Mouse (Mus musculus) kidney, embryonic 15.5 days (tissue): ENCODE data around the gene 1700029H14Rik. TPM values are rescaled to one million over a fixed set of nuclear protein-coding genes. Genes with fewer than 3 reads are reported as not detected.
A peak's percentile ranks its signal among the peaks of the same experiment; 100 is the strongest.

Experiments
- ATAC-seq: fragments of 200-750 bp; cut with Nextera tagmentation; replicated peaks from 2 replicates; pipeline ENCODE4 v1.8.0; 2017; ENCODE audit warnings: moderate TSS enrichment; ENCODE audit not compliant: low FRiP score
- H3K27ac ChIP-seq: fragments of 300-500 bp; sonication (generic); 2 replicates; pipeline ENCODE4 v1.5.1; 2015; ENCODE audit warnings: mild to moderate bottlenecking, inconsistent platforms
- H3K27me3 ChIP-seq: fragments of 300-500 bp; sonication (generic); 2 replicates; pipeline ENCODE4 v1.6.1; 2015; ENCODE audit warnings: inconsistent platforms
- H3K36me3 ChIP-seq: fragments of 300-500 bp; sonication (generic); 2 replicates; pipeline ENCODE4 v1.6.1; 2015; ENCODE audit warnings: inconsistent platforms
- H3K4me1 ChIP-seq: fragments of 300-500 bp; sonication (generic); 2 replicates; pipeline ENCODE4 v1.6.1; 2015; ENCODE audit warnings: inconsistent platforms
- H3K4me2 ChIP-seq: fragments of 300-500 bp; sonication (generic); 2 replicates; pipeline ENCODE4 v1.6.1; 2015; ENCODE audit warnings: moderate library complexity, mild to moderate bottlenecking, inconsistent platforms
- H3K4me3 ChIP-seq: fragments of 300-500 bp; sonication (generic); replicated peaks from 2 replicates; pipeline ENCODE4 v1.5.1; 2015; ENCODE audit warnings: mild to moderate bottlenecking, inconsistent platforms
- H3K9ac ChIP-seq: fragments of 300-500 bp; sonication (generic); 2 replicates; pipeline ENCODE4 v1.6.1; 2015; ENCODE audit warnings: mild to moderate bottlenecking, inconsistent platforms
- H3K9me3 ChIP-seq: fragments of 300-500 bp; sonication (generic); replicated peaks from 2 replicates; pipeline ENCODE4 v1.6.1; 2016; ENCODE audit warnings: inconsistent platforms
- WGBS: fragments of 180-500 bp; shearing (Covaris S2); methylation state at CpG from one replicate; pipeline ENCODE4 v1.1.7; 2015; ENCODE audit warnings: mixed read lengths; 5-methylcytosine and 5-hydroxymethylcytosine counted together
- polyA plus RNA-seq: library from polyadenylated mRNA; unstranded; fragments of >200 nt; fragmentation: Nextera tagmentation; extraction: Ambion mirVana; gene quantifications from 2 replicates; pipeline ENCODE4 v1.2.1, GENCODE M21; 2015

1700029H14Rik gene
- polyA plus RNA-seq: not detected in 2 replicates

- Histone ChIP-seq H3K9me3 (no peaks in the 10 kb centered on the region), H3K27ac (no peak within 1 kb of the TSS), H3K27me3 (no peaks in the 10 kb centered on the region), H3K4me3 (no peak within 1 kb of the TSS), H3K4me2 (no peak within 1 kb of the TSS), H3K9ac (no peak within 1 kb of the TSS), H3K36me3 (no peaks in the 10 kb centered on the region), H3K4me1 (peaks cover 5% of the 10 kb centered on the region; the same call in 1 of the 2 replicates)
- ATAC-seq: no peak; the same call in 1 of the 2 replicates
- 23% methylated on average over 13 of the region's 13 CpGs for WGBS
Observed at GRCm38 (mm10) chr8:13562118-13562517, at the start of gene 1700029H14Rik. TSS of gene 1700029H14Rik (minus strand) at chr8:13562461.

GRCm38 (mm10) chr8:13611702-13612101, 49.4 kb upstream of the 1700029H14Rik start:
- Histone ChIP-seq H3K4me2 (no peak overlapping the region), H3K9ac (no peak overlapping the region), H3K9me3 (no peaks in the 10 kb centered on the region), H3K4me1 (peaks cover 7% of the 10 kb centered on the region; the same call in 1 of the 2 replicates), H3K27ac (no peak overlapping the region), H3K27me3 (no peaks in the 10 kb centered on the region), H3K4me3 (no peak overlapping the region), H3K36me3 (peaks cover 14% of the 10 kb centered on the region)
- WGBS: 91% methylated on average over 12 of the region's 12 CpGs
- ATAC-seq: no peak

GRCm38 (mm10) chr8:13609971-13610370, 47.7 kb upstream of the 1700029H14Rik start:
- Histone ChIP-seq H3K27ac (no peak overlapping the region), H3K4me2 (no peak overlapping the region), H3K9ac (no peak overlapping the region), H3K27me3 (no peaks in the 10 kb centered on the region), H3K9me3 (no peaks in the 10 kb centered on the region), H3K4me3 (no peak overlapping the region), H3K36me3 (peaks cover 17% of the 10 kb centered on the region), H3K4me1 (peaks cover 5% of the 10 kb centered on the region; the same call in 1 of the 2 replicates)
- WGBS: 75% methylated on average over 5 of the region's 5 CpGs
- ATAC-seq: no peak

- Histone ChIP-seq H3K4me1 (no peaks in the 10 kb centered on the region), H3K9me3 (no peaks in the 10 kb centered on the region), H3K4me3 (no peak overlapping the region), H3K4me2 (no peak overlapping the region), H3K36me3 (peaks cover 16% of the 10 kb centered on the region), H3K27ac (no peak overlapping the region), H3K27me3 (no peaks in the 10 kb centered on the region), H3K9ac (no peak overlapping the region)
- 94% methylated on average over 6 of the region's 6 CpGs for WGBS
- ATAC-seq: no peak
Observed at GRCm38 (mm10) chr8:13608946-13609345, 46.7 kb upstream of the 1700029H14Rik start.

- Histone ChIP-seq H3K4me1 (peaks cover 5% of the 10 kb centered on the region; the same call in 1 of the 2 replicates), H3K27me3 (no peaks in the 10 kb centered on the region), H3K4me2 (no peak overlapping the region), H3K27ac (no peak overlapping the region), H3K36me3 (peaks cover 7% of the 10 kb centered on the region; the same call in 1 of the 2 replicates), H3K9me3 (no peaks in the 10 kb centered on the region), H3K4me3 (no peak overlapping the region), H3K9ac (no peak overlapping the region)
- WGBS: 83% methylated on average over 7 of the region's 7 CpGs
- ATAC-seq: no peak
Observed at GRCm38 (mm10) chr8:13605920-13606480, 43.7 kb upstream of the 1700029H14Rik start.

GRCm38 (mm10) chr8:13602621-13603020, 40.4 kb upstream of the 1700029H14Rik start:
- no peak overlapping the region for H3K4me2 ChIP-seq
- no peaks in the 10 kb centered on the region for H3K27me3 ChIP-seq
- no peak for ATAC-seq
- H3K9ac ChIP-seq: no peak overlapping the region
- peaks cover 18% of the 10 kb centered on the region for H3K4me1 ChIP-seq
- H3K27ac ChIP-seq: no peak overlapping the region
- peaks cover 10% of the 10 kb centered on the region for H3K36me3 ChIP-seq
- no peak overlapping the region for H3K4me3 ChIP-seq
- 66% methylated on average over 8 of the region's 8 CpGs for WGBS
- H3K9me3 ChIP-seq: no peaks in the 10 kb centered on the region

GRCm38 (mm10) chr8:13601166-13601565, 38.9 kb upstream of the 1700029H14Rik start:
- no peak overlapping the region for H3K4me3 ChIP-seq
- H3K36me3 ChIP-seq: peaks cover 24% of the 10 kb centered on the region
- H3K4me2 ChIP-seq: no peak overlapping the region
- H3K27me3 ChIP-seq: no peaks in the 10 kb centered on the region
- no peak overlapping the region for H3K9ac ChIP-seq
- 70% methylated on average over 11 of the region's 11 CpGs for WGBS
- no peaks in the 10 kb centered on the region for H3K9me3 ChIP-seq
- 0 out of 2 replicates have a peak overlapping the region, but pooled peaks have one; percentile 8 for H3K27ac ChIP-seq
- no peak for ATAC-seq
- peaks cover 18% of the 10 kb centered on the region for H3K4me1 ChIP-seq

GRCm38 (mm10) chr8:13600716-13601115, 38.5 kb upstream of the 1700029H14Rik start:
- WGBS: 79% methylated on average over 10 of the region's 10 CpGs

GRCm38 (mm10) chr8:13600204-13600603, 37.9 kb upstream of the 1700029H14Rik start:
- Histone ChIP-seq H3K4me3 (no peak overlapping the region), H3K4me2 (no peak overlapping the region), H3K27ac (peak overlapping the region; percentile 60; the same call in 1 of the 2 replicates), H3K9ac (no peak overlapping the region), H3K27me3 (no peaks in the 10 kb centered on the region), H3K36me3 (peaks cover 21% of the 10 kb centered on the region), H3K9me3 (no peaks in the 10 kb centered on the region), H3K4me1 (peaks cover 18% of the 10 kb centered on the region)
- WGBS: 41% methylated on average over 7 of the region's 7 CpGs
- peak; percentile 52; the same call in 1 of the 2 replicates for ATAC-seq

More at GRCm38 (mm10) chr8:13600716-13601115, 38.5 kb upstream of the 1700029H14Rik start:
- no peak overlapping the region for H3K4me3 ChIP-seq
- no peaks in the 10 kb centered on the region for H3K9me3 ChIP-seq
- H3K27ac ChIP-seq: peak overlapping the region; percentile 60; the same call in 1 of the 2 replicates
- no peak overlapping the region for H3K9ac ChIP-seq
- no peak overlapping the region for H3K4me2 ChIP-seq
- no peak for ATAC-seq
- no peaks in the 10 kb centered on the region for H3K27me3 ChIP-seq
- H3K4me1 ChIP-seq: peaks cover 18% of the 10 kb centered on the region
- H3K36me3 ChIP-seq: peaks cover 24% of the 10 kb centered on the region

GRCm38 (mm10) chr8:13597777-13598176, 35.5 kb upstream of the 1700029H14Rik start:
- Histone ChIP-seq H3K27me3 (no peaks in the 10 kb centered on the region), H3K27ac (no peak overlapping the region), H3K9me3 (no peaks in the 10 kb centered on the region), H3K36me3 (peaks cover 16% of the 10 kb centered on the region), H3K4me3 (no peak overlapping the region), H3K4me1 (peaks cover 18% of the 10 kb centered on the region), H3K9ac (no peak overlapping the region), H3K4me2 (no peak overlapping the region)
- 90% methylated on average over 6 of the region's 6 CpGs for WGBS
- ATAC-seq: no peak

GRCm38 (mm10) chr8:13595861-13596260, 33.6 kb upstream of the 1700029H14Rik start:
- Histone ChIP-seq H3K36me3 (peaks cover 16% of the 10 kb centered on the region), H3K9me3 (no peaks in the 10 kb centered on the region), H3K4me1 (peaks cover 12% of the 10 kb centered on the region; the same call in 1 of the 2 replicates), H3K27me3 (no peaks in the 10 kb centered on the region), H3K27ac (no peak overlapping the region), H3K4me2 (no peak overlapping the region), H3K4me3 (no peak overlapping the region), H3K9ac (no peak overlapping the region)
- ATAC-seq: no peak
- WGBS: 79% methylated on average over 6 of the region's 6 CpGs

- Histone ChIP-seq H3K27ac (no peak overlapping the region), H3K4me3 (no peak overlapping the region), H3K36me3 (peaks cover 16% of the 10 kb centered on the region), H3K9ac (no peak overlapping the region), H3K27me3 (no peaks in the 10 kb centered on the region), H3K9me3 (no peaks in the 10 kb centered on the region), H3K4me2 (no peak overlapping the region), H3K4me1 (peaks cover 3% of the 10 kb centered on the region; the same call in 1 of the 2 replicates)
- WGBS: 73% methylated on average over 11 of the region's 11 CpGs
- no peak for ATAC-seq
Observed at GRCm38 (mm10) chr8:13594884-13595323, 32.6 kb upstream of the 1700029H14Rik start.
